Mouse (Mus musculus): Measurements from ENCODE around the gene Creb5. TPM values are rescaled to one million over a fixed set of nuclear protein-coding genes. Genes with fewer than 3 reads are reported as not detected.
"Not testable (repeated sequence)": the region's sequence is repeated elsewhere in the genome, so short reads cannot be mapped to it uniquely, and the experiment has no call there.

Creb5 gene
- total RNA-seq, 2 experiments from 2014 or later, result 2.1 to 3.2 TPM

DNA sequence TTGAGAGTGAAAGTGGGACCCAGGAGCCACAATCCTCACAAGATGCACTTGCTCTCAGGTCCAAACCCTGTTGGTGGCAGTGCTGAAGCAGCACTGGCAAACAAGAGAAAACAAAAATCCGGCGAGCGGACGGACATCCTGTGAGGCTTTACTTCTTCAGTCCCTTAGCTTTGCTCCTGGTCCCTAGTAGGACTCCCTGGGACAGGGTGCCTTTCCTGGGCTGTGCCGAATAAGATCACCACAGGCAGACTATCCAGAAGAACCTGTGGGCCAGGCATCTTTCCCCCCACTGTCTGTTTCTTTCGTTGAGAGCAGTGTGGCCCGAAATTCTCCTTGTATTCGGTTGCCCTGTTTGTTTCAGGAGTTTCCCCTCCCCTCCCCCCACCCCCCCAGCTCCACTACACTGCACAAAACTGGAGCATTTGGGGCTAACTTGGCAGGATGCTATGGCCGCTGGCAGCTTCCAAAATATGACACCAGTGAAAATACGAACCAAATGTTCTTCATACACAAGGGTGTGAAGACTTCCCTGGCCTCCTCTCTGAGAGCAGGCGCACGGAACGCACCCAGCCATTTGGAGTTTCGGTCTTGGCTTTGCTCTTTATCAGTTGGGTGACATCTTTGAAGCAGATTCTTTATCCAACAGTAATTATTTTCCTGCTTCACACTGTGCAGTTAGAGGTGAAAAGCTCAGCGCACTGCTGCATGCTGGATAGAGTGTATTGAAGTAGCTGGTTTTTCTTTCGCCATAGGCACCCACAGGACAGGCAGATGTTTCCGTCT, 32.7 kb downstream of the Creb5 start:
- no peak for DNase-seq

DNA sequence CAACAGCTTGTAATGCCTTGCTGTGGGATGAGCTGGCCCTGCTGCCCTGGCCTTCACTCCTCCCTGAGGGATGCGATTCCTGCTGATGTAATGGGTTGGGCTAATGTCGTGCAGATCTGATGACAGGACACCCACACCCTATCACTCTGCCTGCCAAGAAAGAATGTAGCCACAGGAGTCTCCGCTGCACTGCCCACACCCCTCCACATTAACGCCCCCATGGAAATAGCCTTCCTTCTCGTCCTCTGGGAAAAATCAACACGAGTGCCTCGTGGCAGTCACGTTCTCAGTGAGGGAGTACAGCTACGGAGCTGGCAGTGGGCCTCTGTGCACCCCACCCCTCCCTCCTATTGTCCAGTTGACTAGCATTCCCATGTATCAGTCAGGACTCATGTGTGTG, 50.3 kb downstream of the Creb5 start:
- peak; percentile 21 to 22 for DNase-seq

- no peak for DNase-seq
These were observed 65.4 kb downstream of the Creb5 start for GRCm38 (mm10) chr6:53352311-53352960.

- DNase-seq, result no peak
These were observed 69.3 kb downstream of the Creb5 start for GRCm38 (mm10) chr6:53356328-53356727.

DNA sequence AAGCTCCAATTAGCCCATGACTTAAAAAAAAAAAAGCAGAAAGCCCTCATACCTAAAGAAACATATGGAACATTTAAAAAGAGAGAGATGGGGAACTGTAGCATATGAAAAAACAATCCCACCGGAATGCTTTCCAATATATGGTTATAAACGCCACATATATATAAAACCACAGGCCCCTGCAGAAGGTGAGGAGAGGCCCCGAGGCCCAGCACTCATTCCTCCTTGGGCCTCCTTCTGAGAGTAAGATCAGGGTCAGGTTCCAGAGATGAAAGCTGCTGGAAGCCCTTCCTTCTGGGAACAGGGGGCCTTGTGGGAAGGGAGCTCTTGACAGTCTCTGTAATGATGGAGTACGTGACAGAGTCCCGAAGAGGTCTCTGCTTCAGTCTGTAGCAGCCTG, 76.5 kb downstream of the Creb5 start:
- DNase-seq, result no peak

- DNase-seq, result no peak
These were observed 76.9 kb downstream of the Creb5 start for GRCm38 (mm10) chr6:53363981-53364391.

DNA sequence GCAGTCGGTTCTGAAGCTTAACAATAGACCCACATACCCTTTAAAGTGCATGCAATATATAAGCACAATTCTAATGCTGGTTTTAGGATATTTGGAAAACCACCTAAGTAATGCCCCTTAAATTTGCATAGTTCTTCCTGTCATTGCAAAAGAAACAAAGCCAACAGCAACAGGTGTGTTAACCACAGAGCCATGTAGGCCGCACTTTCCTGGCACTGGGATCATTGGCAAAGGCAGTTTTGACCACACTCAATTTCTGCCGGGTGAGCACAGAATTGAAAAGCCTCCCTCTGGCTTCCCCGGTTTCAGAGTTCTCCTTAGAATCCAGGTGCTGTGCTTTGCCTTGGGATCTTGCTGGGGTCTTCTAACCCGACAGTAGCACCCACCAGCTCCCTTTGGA, 82.1 kb downstream of the Creb5 start:
- no peak for DNase-seq

DNA sequence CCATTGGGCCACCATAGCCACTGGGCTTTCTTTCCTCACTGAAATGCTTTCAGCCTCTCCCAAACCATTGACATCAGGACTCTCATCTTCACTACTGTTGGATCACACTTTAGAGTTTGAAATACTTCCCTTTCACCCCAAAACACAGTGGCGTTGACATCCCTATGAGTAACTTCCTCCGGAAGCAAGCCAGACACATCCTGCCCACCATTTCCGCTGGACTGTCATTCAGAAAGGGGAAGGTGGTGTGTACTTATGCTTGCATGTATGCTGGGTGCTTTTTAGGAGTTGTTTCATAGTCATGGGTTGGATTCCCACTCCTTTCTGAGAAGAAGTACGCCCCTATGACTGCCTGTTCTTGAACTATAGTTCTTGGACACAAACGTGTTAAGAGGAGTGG, 82.9 kb downstream of the Creb5 start:
- peak; percentile 4 to 9 for DNase-seq

- DNase-seq, result no peak
These were observed 84.9 kb downstream of the Creb5 start for GRCm38 (mm10) chr6:53371962-53372361.

DNA sequence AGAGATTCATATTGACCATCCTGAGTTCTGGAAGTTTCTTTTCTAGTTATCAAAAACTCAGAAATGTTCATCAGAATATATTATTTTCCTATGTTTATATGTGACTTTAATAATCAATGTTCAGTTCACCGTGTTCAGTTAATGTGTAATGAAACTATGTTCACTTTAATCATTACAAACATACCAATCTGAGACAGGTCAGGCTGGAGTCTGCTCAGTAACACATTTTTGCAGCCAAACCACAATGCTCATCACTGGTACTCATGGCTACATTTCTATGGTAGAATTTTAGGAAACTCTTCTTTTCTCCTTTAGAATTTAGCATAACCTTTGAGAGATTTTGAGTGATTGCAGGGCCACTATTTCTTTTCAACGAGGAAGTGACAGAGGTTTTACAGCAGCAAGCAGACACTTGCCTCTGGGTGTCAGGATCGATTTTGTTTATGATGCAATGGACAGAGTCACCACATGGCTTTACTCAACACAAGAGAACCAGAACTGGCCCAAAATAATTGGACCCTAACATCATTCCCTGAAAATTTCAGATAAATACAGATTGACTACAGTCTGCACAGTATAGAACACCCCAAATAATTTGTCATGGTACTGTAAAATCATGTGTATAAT, 87.4 kb downstream of the Creb5 start:
- DNase-seq, result no peak

GRCm38 (mm10) chr6:53389277-53389676, 102.2 kb downstream of the Creb5 start:
- DNase-seq, result no peak

GRCm38 (mm10) chr6:53390413-53390812, 103.3 kb downstream of the Creb5 start:
- peak; percentile 39 to 49 for DNase-seq

GRCm38 (mm10) chr6:53394026-53394425, 107.0 kb downstream of the Creb5 start:
- no peak for DNase-seq

DNA sequence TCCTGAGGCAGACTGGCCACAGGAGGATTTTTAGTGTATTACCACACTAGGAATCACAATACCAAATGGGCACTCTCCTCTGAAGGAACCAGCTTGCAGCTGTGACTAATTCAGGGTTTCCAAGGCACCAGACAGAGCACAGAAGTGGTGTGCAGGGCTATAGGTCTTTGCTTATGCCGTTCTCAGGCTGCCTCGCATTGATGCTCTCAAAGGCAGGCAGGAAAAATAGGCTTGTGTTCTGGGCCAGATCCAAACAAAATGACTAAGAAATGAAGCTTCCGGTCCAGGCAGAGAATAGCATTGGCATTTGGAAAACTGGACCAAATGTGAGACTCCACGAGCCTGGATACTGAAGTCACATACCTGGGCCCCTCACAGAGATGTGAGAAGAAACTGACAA, 108.1 kb downstream of the Creb5 start:
- no peak for DNase-seq

DNA sequence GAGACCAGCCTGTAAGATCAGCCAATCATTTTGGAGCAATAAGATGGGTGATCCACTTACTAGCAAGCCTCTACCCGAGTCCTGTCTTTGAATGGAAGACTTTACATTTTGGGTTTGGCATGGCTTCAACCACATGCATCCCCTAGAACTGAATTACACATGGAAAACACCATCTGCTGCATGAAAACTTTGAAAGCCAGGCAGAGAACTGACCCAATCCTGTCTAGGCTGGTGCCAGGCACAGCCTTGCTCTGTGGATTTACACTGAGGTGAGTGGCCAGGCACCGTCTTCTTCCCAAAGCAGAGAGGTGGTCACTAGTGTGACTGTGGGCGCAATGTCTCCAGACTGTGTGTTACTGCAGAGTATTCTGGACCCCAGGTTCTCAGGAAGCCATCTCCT, 109.4 kb downstream of the Creb5 start:
- no peak for DNase-seq

DNA sequence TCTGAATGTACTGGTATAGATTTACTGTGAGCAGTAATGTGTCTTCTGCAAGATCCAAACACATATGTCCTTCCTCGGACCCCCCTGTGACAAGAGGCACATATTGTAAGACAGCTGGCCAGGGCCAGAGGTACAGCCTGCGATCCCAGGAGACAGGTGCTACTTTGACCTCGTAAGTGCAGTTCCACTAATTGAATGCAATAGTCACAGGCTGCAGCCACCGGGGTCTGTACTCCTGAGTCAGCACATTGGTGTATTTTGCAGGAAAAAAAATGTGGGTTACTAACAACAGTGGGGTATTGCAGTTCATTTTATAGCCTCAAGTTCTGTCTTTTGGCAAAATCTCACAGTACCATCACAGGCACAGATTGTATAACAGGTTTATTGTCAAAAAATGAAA, 110.7 kb downstream of the Creb5 start:
- DNase-seq, result no peak

- no peak for DNase-seq
These were observed 111.4 kb downstream of the Creb5 start for GRCm38 (mm10) chr6:53398297-53399140.

DNA sequence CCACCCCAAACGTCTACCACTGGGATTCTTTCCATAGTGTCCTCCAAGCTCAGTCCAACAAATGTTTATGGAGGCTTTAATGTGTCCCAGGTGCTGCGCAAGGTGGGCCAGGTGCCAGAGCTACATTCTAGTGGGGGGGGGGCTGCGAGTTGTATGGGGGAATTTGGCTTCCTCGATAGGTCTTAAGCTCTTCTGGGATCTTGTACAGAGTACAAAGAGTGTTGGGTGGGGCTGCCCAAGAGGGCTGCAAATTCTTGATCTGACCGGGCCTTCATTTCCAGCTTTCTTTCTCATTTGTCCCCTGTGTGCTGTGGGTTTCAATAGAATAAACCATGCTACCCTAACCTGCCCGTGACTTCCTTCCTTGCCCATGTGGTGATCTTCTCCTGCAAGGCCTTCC, 114.3 kb downstream of the Creb5 start:
- DNase-seq, result no peak

DNA sequence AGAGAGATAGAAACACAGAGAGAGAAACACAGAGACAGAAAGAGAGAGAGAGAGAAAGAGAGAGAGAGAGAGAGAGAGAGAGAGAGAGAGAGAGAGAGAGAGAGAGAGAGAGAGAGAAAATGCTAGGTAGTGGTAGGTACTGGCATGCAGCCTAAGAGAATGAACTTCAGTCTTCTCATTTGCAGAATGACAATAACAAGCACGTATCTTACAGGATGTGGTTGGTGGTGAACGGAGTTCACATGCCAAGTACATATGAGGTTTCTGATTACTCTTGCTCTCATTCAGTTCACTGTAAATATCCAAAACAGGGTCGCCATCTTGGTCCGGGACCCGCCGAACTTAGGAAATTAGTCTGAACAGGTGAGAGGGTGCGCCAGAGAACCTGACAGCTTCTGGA, 115.5 kb downstream of the Creb5 start:
- DNase-seq, result not testable (repeated sequence)

DNA sequence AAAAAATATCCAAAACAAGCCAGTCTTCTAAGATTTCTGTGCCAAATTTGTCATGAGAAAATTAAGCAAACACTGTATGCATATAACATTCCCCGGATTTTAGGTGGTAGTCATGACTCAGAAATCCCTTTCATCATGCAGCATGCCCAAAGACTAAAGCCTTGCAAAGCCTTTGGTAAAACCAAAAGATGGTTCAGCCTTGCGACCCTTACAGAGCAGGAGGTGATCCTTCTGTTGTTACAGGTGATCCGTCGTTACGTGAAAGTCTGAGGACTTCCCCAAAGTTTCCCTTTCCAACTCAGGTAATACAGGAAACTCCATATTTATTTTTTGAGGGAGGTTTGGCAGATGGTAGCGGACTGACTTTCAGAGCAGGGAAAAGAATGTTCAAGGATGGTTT, 122.1 kb downstream of the Creb5 start:
- no peak for DNase-seq

DNA sequence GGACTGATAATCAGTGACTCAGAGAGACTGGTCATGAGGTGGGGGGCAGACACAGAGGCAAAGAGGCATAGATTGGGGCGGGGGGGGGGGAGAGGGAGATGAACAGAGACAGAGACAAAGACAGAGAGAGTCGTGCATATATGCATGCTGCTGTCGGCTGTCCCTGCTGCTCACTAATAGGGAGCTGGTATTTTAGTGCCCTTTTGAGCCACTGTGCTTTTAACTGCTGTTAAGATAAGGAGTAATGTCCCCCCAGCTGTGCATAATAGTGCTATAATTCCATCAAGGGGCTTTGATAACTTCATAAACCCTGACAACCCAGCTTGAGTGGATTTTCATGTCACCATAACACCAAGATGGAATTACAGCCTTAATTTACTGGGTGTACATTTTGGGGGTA, 134.3 kb downstream of the Creb5 start:
- no peak for DNase-seq

GRCm38 (mm10) chr6:53429368-53429767, 142.3 kb downstream of the Creb5 start:
- no peak for DNase-seq

GRCm38 (mm10) chr6:53429891-53430290, 142.8 kb downstream of the Creb5 start:
- DNase-seq, result no peak
